Mouse (Mus musculus) E14TG2a.4 (cell line): ENCODE measurements around the gene Olfr1369-ps1.

Experiments used
- CTCF ChIP-seq: conservative IDR thresholded peaks from 2 replicates; pipeline ENCODE4 v1.5.1; 2014; ENCODE audit warnings: low read length
- NANOG ChIP-seq: IDR thresholded peaks from 2 replicates; pipeline ENCODE4 v1.6.1; 2014; ENCODE audit warnings: borderline replicate concordance, low read length, mixed read lengths

- TF ChIP-seq CTCF (no peak), NANOG (no peak)
Measured at GRCm38 (mm10) chr13:21162591-21162990, 51.3 kb downstream of the Olfr1369-ps1 start.
